Mouse (Mus musculus): ENCODE data around the gene Mbtps1. TPM values are rescaled to one million over a fixed set of nuclear protein-coding genes. Genes with fewer than 3 reads are reported as not detected.

The Mbtps1 gene
- polyA plus RNA-seq, 1 experiment from 2014 or later: 50.7 TPM

GRCm38 (mm10) chr8:119555861-119556260 is 2.7 kb downstream of the Mbtps1 start:
- no peak overlapping the region for H3K4me2 ChIP-seq
- H3K4me3 ChIP-seq: no peak overlapping the region
- H3K27ac ChIP-seq (replicated peaks): no peak overlapping the region
- H3K4me1 ChIP-seq (replicated peaks): peaks cover 40% of the 10 kb centered on the region
- H3K27me3 ChIP-seq: no peaks in the 10 kb centered on the region
- WGBS: 68% methylated on average over 6 of the region's 6 CpGs
- 0 out of 2 replicates have a peak overlapping the region, but pooled peaks have one; percentile 7 for H3K9ac ChIP-seq
- H3K9me3 ChIP-seq: no peaks in the 10 kb centered on the region
- no peak for ATAC-seq (ENCODE audit: low FRiP score, low read depth)
- H3K36me3 ChIP-seq: 0 out of 2 replicates have a peak, but pooled peaks cover 3% of the 10 kb centered on the region

- Histone ChIP-seq H3K4me2 (no peak overlapping the region), H3K27me3 (no peaks in the 10 kb centered on the region), H3K36me3 (no peaks in the 10 kb centered on the region), H3K4me3 (no peak overlapping the region), H3K27ac (replicated peaks) (no peak overlapping the region), H3K4me1 (replicated peaks) (peaks cover 33% of the 10 kb centered on the region), H3K9me3 (no peaks in the 10 kb centered on the region), H3K9ac (no peak overlapping the region)
- no peak for ATAC-seq (ENCODE audit: low FRiP score, low read depth)
- WGBS: 74% methylated on average over 2 of the region's 2 CpGs
Measured at GRCm38 (mm10) chr8:119552967-119553366, 5.6 kb downstream of the Mbtps1 start.

DNA sequence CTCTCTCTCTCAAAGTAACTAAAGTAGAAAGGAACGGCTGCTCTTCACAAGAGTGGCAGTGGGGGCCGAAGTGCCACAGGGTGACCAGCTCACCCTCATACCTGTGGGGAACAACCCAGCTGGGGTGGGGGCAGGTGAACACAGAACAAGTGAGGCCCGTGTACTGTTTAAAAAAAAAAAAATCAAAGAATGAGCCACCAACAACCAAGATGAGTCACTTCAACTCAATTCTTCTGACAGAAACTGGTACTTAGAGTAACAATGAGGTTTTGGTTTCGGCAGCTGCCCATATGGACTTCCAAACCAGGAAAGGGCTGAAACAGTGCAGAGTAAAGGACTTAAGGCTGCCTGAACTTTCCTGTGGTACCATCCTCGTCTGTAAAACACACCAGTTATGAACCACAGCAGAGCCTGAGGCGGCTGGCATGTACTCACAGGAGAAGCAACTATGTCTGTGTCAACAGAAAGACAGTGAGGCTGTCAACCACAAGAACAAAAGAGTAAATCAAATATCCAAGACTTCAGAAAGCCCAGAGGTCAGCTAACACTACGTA is 9.9 kb downstream of the Mbtps1 start:
- Histone ChIP-seq H3K4me2 (no peak overlapping the region), H3K4me3 (no peak overlapping the region), H3K27me3 (no peaks in the 10 kb centered on the region), H3K9me3 (no peaks in the 10 kb centered on the region), H3K9ac (no peak overlapping the region), H3K27ac (replicated peaks) (no peak overlapping the region), H3K36me3 (peaks cover 18% of the 10 kb centered on the region), H3K4me1 (replicated peaks) (no peaks in the 10 kb centered on the region)
- no peak for ATAC-seq (ENCODE audit: low FRiP score, low read depth)
- 83% methylated on average over 7 of the region's 7 CpGs for WGBS

- ATAC-seq (ENCODE audit: low FRiP score, low read depth): no peak
- H3K27ac ChIP-seq (replicated peaks): no peak overlapping the region
- no peak overlapping the region for H3K9ac ChIP-seq
- H3K27me3 ChIP-seq: no peaks in the 10 kb centered on the region
- no peak overlapping the region for H3K4me3 ChIP-seq
- H3K4me2 ChIP-seq: no peak overlapping the region
- H3K36me3 ChIP-seq: peaks cover 26% of the 10 kb centered on the region
- no peaks in the 10 kb centered on the region for H3K9me3 ChIP-seq
- no peaks in the 10 kb centered on the region for H3K4me1 ChIP-seq (replicated peaks)
- 91% methylated on average over 18 of the region's 18 CpGs for WGBS
Measured at GRCm38 (mm10) chr8:119547019-119547691, 11.4 kb downstream of the Mbtps1 start.

- H3K27ac ChIP-seq (replicated peaks): no peak overlapping the region
- no peak for ATAC-seq (ENCODE audit: low FRiP score, low read depth)
- no peak overlapping the region for H3K4me3 ChIP-seq
- no peaks in the 10 kb centered on the region for H3K9me3 ChIP-seq
- H3K9ac ChIP-seq: no peak overlapping the region
- no peak overlapping the region for H3K4me2 ChIP-seq
- WGBS: 93% methylated on average over 6 of the region's 6 CpGs
- H3K4me1 ChIP-seq (replicated peaks): no peaks in the 10 kb centered on the region
- peaks cover 38% of the 10 kb centered on the region for H3K36me3 ChIP-seq
- H3K27me3 ChIP-seq: no peaks in the 10 kb centered on the region
Measured at GRCm38 (mm10) chr8:119545791-119546190, 12.7 kb downstream of the Mbtps1 start.

- H3K4me1 ChIP-seq (replicated peaks): no peaks in the 10 kb centered on the region
- no peaks in the 10 kb centered on the region for H3K9me3 ChIP-seq
- peaks cover 44% of the 10 kb centered on the region for H3K36me3 ChIP-seq
- H3K4me2 ChIP-seq: no peak overlapping the region
- no peak for ATAC-seq (ENCODE audit: low FRiP score, low read depth)
- H3K27me3 ChIP-seq: no peaks in the 10 kb centered on the region
- H3K4me3 ChIP-seq: no peak overlapping the region
- no peak overlapping the region for H3K9ac ChIP-seq
- WGBS: 78% methylated on average over 6 of the region's 6 CpGs
- no peak overlapping the region for H3K27ac ChIP-seq (replicated peaks)
Measured at GRCm38 (mm10) chr8:119545180-119545579, 13.4 kb downstream of the Mbtps1 start.

GRCm38 (mm10) chr8:119544606-119545005 is 13.9 kb downstream of the Mbtps1 start:
- Histone ChIP-seq H3K36me3 (peaks cover 49% of the 10 kb centered on the region), H3K9me3 (no peaks in the 10 kb centered on the region), H3K4me1 (replicated peaks) (no peaks in the 10 kb centered on the region), H3K9ac (no peak overlapping the region), H3K4me2 (no peak overlapping the region), H3K27ac (replicated peaks) (no peak overlapping the region), H3K27me3 (no peaks in the 10 kb centered on the region), H3K4me3 (no peak overlapping the region)
- WGBS: 84% methylated on average over 3 of the region's 3 CpGs
- no peak for ATAC-seq (ENCODE audit: low FRiP score, low read depth)

- Histone ChIP-seq H3K9ac (no peak overlapping the region), H3K4me2 (no peak overlapping the region), H3K4me3 (no peak overlapping the region), H3K9me3 (no peaks in the 10 kb centered on the region), H3K4me1 (replicated peaks) (no peaks in the 10 kb centered on the region), H3K27ac (replicated peaks) (no peak overlapping the region), H3K36me3 (peaks cover 91% of the 10 kb centered on the region), H3K27me3 (no peaks in the 10 kb centered on the region)
- ATAC-seq (ENCODE audit: low FRiP score, low read depth): no peak
- WGBS: 93% methylated on average over 9 of the region's 9 CpGs
Measured at GRCm38 (mm10) chr8:119531973-119532372, 26.6 kb downstream of the Mbtps1 start.

GRCm38 (mm10) chr8:119531397-119531796 is 27.1 kb downstream of the Mbtps1 start:
- Histone ChIP-seq H3K4me1 (replicated peaks) (no peaks in the 10 kb centered on the region), H3K36me3 (peaks cover 85% of the 10 kb centered on the region), H3K4me2 (no peak overlapping the region), H3K9ac (no peak overlapping the region), H3K27ac (replicated peaks) (no peak overlapping the region), H3K4me3 (no peak overlapping the region), H3K27me3 (no peaks in the 10 kb centered on the region), H3K9me3 (no peaks in the 10 kb centered on the region)
- ATAC-seq (ENCODE audit: low FRiP score, low read depth): no peak
- 91% methylated on average over 3 of the region's 3 CpGs for WGBS

DNA sequence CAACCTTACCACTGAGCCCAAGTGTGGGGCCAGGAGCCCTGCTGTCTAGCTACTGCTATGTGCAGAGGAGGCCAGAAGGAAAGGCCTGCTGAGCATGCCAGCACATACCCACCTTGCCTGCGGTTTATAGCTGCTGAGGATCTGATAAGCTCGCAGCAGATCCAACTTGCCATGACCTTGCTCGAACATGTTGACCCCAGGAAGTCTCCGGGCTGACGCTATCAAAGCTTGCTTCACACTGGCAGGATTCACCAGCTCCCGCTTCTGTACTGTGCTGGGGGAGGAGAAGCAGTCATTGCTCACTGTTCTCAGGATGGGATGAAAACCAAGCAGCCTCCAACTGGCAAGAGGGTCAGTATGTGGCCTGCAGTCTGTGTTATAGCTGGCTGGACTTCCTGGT is 27.6 kb downstream of the Mbtps1 start:
- Histone ChIP-seq H3K27me3 (no peaks in the 10 kb centered on the region), H3K27ac (replicated peaks) (no peak overlapping the region), H3K36me3 (peaks cover 81% of the 10 kb centered on the region), H3K9ac (no peak overlapping the region), H3K4me2 (no peak overlapping the region), H3K9me3 (no peaks in the 10 kb centered on the region), H3K4me1 (replicated peaks) (no peaks in the 10 kb centered on the region), H3K4me3 (no peak overlapping the region)
- 93% methylated on average over 6 of the region's 6 CpGs for WGBS
- ATAC-seq (ENCODE audit: low FRiP score, low read depth): no peak

- H3K9me3 ChIP-seq: no peaks in the 10 kb centered on the region
- H3K27me3 ChIP-seq: no peaks in the 10 kb centered on the region
- ATAC-seq (ENCODE audit: low FRiP score, low read depth): no peak
- no peaks in the 10 kb centered on the region for H3K4me1 ChIP-seq (replicated peaks)
- H3K4me2 ChIP-seq: no peak overlapping the region
- no peak overlapping the region for H3K27ac ChIP-seq (replicated peaks)
- H3K9ac ChIP-seq: no peak overlapping the region
- H3K4me3 ChIP-seq: no peak overlapping the region
- peaks cover 82% of the 10 kb centered on the region for H3K36me3 ChIP-seq
- 94% methylated on average over 7 of the region's 7 CpGs for WGBS
Measured at GRCm38 (mm10) chr8:119528762-119529161, 29.8 kb downstream of the Mbtps1 start.

DNA sequence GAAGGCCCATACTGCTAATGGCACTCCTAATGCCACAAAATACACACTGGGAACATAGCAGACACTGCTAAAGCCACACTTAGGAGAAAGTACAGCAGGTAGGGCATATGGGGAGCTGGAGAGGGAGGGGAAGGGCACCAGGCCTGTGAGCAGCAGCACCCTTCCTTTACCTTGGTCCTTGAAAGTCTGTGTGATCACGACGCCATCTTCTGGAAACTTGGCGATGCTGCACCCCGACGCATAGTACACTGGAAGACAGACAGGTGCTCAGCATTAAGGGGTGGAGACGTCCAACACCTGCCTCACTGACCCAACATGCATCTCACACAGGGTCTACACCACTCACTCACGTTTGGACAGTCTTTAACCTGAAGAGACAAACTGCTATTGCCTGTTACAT is 38.4 kb downstream of the Mbtps1 start:
- H3K9ac ChIP-seq: no peak overlapping the region
- no peak overlapping the region for H3K4me3 ChIP-seq
- H3K27ac ChIP-seq (replicated peaks): no peak overlapping the region
- H3K4me2 ChIP-seq: no peak overlapping the region
- peaks cover 81% of the 10 kb centered on the region for H3K36me3 ChIP-seq
- ATAC-seq (ENCODE audit: low FRiP score, low read depth): no peak
- H3K9me3 ChIP-seq: no peaks in the 10 kb centered on the region
- no peaks in the 10 kb centered on the region for H3K27me3 ChIP-seq
- no peaks in the 10 kb centered on the region; the same call in 1 of the 2 replicates for H3K4me1 ChIP-seq (replicated peaks)
- 70% methylated on average over 7 of the region's 7 CpGs for WGBS
